Comparison of ENCODE assay signal across 24 mouse cellular contexts in the genomic region with DNA sequence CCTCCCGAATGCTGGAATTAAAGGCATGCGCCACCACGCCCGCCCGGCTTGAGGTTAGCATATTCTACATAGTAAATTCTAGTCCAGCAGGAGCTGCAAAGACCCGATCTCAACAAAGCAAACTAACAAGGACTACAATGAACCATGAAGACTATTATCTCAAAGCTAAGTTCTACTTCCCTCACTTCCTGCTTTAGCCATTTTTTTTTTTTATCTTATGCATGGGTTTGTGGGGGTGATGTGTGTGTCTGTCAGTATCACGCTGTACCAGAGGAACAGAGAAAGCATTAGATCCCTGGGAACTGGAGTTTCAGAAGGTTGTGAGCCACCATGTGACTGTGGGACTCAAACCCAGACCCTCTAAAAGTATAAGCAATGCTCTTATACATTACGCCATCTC. TPM values are rescaled to one million over a fixed set of nuclear protein-coding genes. Genes with fewer than 3 reads are reported as not detected.
"Had no signal": no experiment of that assay in that cellular context is flagged by ENCODE, and none has a peak within 500 bp of the region (broad histone marks: within the 10 kb centered on the region; RNA-seq: fewer than 3 reads in every experiment).

No protein-coding gene starts in this region.

- DNase-seq: lung, adult 18-20 months; lung, embryonic 14.5 days; lung, postnatal 10 days; lung, postnatal 4 days; midbrain, embryonic 14.5 days; retina, postnatal 1 day; right cerebral cortex, adult 18-20 months; right cerebral cortex, postnatal 25 days; right cerebral cortex, postnatal 4 days; spleen, adult 18-20 months; thymus, adult 18-20 months; thymus, postnatal 14 days; thymus, postnatal 36 days had no signal

- H3K27me3 ChIP-seq: midbrain, embryonic 12.5 days; neural tube, embryonic 13.5 days; neural tube, embryonic 15.5 days had no signal

- H3K9ac ChIP-seq: lung, embryonic 14.5 days; midbrain, embryonic 12.5 days; neural tube, embryonic 13.5 days; neural tube, embryonic 15.5 days had no signal

- H3K27ac ChIP-seq: midbrain, embryonic 10.5 days; midbrain, embryonic 12.5 days; neural tube, embryonic 13.5 days; neural tube, embryonic 15.5 days had no signal

- H3K9me3 ChIP-seq: midbrain, embryonic 10.5 days; midbrain, embryonic 12.5 days; neural tube, embryonic 13.5 days; neural tube, embryonic 15.5 days had no signal

- H3K4me1 ChIP-seq: midbrain, embryonic 10.5 days; midbrain, embryonic 12.5 days; neural tube, embryonic 13.5 days; neural tube, embryonic 15.5 days had no signal

- H3K4me3 ChIP-seq: midbrain, embryonic 10.5 days; midbrain, embryonic 12.5 days; myocyte; neural tube, embryonic 13.5 days; neural tube, embryonic 15.5 days had no signal

RNA-seq across cellular contexts. Expression of a gene that starts 23.3 kb away (rescaled TPM):
- total RNA-seq: megakaryocyte-erythroid progenitor cell, adult 5-6 weeks had no signal
- polyA plus RNA-seq: liver, embryonic 16.5 days; urinary bladder, adult 2 months had no signal

RNA-seq across cellular contexts. Expression of a gene that starts 34.3 kb away (rescaled TPM):
- total RNA-seq: megakaryocyte-erythroid progenitor cell, adult 5-6 weeks had no signal
- polyA plus RNA-seq: liver, embryonic 16.5 days; lung, embryonic 14.5 days; lung, embryonic 16.5 days; myocyte; small intestine, adult 2 months; thymus, postnatal 0 days; urinary bladder, adult 2 months had no signal
